Mouse (Mus musculus) ovary, postnatal 36 days (tissue): ENCODE data around the gene Sorbs1.

Experiments used
- DNase-seq: peaks from one replicate; pipeline ENCODE4 v3.0.0; 2022; ENCODE audit warnings: low spot score, mixed read lengths

Gene Sorbs1

GRCm38 (mm10) chr19:40437651-40438068 is 75.9 kb downstream of the Sorbs1 start:
- no peak for DNase-seq

GRCm38 (mm10) chr19:40436465-40437200 is 76.9 kb downstream of the Sorbs1 start:
- peak; percentile 54 for DNase-seq

DNA sequence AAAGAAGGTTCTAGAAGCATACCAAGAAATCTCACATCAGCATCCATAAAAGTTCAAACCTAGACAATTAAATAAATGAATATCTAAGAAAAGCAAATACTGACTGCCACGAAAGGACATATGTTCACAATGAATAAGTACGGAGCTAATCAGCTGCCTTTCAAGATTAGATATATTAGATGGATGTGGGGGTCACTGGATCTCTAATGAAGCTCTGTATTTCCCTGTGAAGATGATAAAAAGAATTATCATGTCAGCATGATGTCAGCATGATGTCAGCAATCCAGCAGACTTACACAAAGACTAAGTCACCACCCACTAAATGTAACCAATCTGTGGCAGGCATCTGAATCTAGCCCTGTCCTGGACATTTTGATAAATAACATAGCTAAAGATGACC is 77.8 kb downstream of the Sorbs1 start:
- DNase-seq: no peak

DNA sequence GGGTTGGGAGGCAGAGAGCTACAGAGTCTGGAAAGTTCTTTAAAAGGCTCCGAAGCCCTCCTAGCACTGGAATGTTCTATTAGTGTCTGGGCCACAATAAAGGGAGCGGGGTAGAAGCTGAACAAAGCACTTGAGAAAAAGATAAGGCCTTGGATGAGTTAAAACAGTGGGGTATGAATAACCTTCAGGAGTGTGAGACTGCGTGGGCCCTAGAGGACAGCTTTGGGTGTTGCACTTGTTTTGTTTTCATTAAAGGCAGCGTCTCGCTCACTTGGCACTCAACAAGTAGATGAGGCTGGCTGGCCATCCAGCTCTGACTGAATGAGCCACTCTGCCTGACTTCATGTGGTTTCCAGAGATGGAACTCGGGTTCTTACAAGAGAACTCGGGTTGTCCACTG is 78.5 kb downstream of the Sorbs1 start:
- DNase-seq: no peak

- no peak for DNase-seq
Measured at GRCm38 (mm10) chr19:40434042-40434869, 79.3 kb downstream of the Sorbs1 start.

DNA sequence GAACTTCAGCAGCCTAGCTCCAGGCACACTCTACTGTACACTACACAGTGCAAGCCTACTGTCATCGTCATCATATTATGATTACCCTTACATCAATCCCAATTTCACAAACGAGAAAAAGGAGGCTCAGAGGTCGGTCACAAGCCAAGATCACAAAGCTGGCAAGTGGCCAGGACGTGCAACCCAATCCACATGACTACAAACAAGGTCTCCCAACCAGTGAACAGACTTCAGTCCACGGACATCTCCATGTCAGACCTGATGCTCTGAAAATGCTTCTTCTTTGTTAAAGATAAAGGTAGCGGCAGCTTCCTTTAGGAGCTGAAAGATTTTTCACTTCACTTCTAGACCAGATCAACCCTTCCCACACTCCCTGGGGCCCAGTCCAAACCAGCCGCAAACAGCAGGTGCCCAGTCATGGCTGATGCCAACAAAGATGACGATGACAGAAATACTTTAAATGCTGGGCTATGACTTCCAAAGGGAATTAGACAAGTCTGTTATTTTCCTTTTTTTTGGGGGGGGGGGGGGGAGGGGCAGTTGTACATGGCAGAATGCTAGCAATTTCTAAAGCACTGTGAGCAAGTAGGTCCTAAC is 80.2 kb downstream of the Sorbs1 start:
- no peak for DNase-seq

- no peak for DNase-seq
Measured at GRCm38 (mm10) chr19:40431969-40432368, 81.6 kb downstream of the Sorbs1 start.

DNA sequence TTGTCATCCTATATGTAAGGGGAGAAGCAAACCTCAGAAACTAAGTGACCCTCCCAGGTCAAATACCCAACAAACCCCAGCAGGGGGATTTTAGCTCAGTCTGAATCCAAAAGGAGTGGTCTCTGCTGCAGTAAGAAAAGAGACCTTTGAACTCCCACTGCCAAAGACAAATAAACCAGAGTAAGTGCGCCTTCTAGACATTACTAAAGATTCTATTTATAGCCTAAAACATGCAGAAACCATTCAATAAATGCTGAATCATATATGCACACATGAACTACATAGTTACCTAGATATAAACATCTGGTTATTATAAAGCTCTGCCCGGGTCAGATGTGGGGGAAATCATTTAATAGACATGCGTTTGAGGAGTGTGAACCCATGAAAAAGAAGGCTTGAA is 84.0 kb downstream of the Sorbs1 start:
- DNase-seq: no peak

DNA sequence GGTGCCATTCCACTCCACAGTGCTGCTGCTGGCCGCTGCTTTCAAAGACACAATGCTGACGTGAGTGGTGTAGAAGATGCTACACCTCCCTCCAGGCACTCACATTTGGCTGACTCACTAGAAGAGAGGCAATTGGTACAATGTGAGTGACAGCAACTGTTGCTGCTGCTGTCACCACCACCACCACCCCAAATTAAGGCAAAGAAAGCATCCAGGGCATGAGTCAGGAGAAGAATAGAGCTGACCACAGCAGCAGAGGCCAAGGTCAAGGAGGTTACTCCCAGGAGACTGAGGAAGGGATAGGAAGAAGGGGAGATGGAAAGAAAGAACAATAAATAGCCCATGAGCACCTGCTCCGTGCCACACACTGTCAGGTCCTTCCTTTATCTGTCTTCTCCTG is 84.4 kb downstream of the Sorbs1 start:
- DNase-seq: no peak

DNA sequence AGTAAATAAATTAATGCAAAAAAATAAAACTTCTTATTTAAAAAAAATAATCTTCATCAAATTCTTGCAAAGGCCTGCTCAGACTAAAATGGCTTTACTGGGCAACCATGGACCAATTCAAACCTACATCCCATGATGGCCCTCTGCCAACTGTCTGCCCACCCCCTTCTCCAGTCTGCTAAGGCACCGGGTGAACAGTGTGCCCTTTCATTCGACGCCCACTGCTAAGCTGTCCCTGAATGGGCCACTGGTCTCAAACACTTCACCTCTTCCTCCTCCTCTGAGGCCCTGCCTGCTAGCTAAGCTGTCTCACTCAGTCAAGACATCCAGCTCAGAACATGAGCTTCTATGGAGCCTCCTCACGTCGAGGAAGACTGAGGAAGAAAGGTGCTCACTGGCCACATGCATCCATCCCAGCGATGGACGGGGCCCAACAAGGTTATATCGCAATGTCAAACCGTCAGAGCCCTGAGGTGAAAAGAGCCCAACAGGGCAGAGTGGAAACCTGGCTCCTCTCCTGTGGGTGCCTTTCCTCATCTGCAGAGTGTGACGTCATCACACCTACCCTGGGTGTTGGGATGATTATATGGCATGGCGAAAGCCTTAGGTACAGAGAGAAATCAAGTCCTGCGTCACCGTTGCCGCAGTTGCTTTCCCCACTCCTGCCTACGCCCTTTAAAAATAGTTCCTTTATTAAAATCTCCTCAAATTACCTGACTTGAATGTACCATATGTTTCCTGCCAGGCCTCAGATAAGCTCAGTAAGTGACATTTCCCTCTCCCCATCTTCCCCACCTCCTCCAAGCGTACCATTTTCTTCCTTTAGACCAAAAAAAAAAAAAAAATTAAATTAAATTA is 87.2 kb downstream of the Sorbs1 start:
- DNase-seq: no peak

GRCm38 (mm10) chr19:40425326-40425725 is 88.3 kb downstream of the Sorbs1 start:
- DNase-seq: no peak

GRCm38 (mm10) chr19:40421037-40421436 is 92.5 kb downstream of the Sorbs1 start:
- no peak for DNase-seq

DNA sequence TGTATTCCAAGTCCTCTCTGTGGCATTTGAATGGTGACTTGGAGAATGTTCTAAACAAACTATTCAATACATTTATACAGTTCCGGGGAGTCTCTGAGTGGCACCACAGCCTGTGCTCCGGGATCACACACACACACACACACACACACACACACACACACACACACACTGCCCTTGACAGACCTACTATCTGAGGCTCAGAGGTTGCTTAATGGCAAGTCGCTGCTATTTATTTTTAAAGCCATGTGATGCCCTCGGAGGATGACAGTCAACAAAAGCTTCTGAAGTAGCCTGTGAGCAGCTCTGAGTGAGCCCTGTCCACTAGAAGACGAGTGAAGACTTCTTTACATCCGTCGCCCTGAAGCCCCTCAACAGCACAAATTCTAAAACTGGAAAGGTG is 94.3 kb downstream of the Sorbs1 start:
- no peak for DNase-seq

- no peak for DNase-seq
Measured at GRCm38 (mm10) chr19:40417155-40417821, 96.3 kb downstream of the Sorbs1 start.

DNA sequence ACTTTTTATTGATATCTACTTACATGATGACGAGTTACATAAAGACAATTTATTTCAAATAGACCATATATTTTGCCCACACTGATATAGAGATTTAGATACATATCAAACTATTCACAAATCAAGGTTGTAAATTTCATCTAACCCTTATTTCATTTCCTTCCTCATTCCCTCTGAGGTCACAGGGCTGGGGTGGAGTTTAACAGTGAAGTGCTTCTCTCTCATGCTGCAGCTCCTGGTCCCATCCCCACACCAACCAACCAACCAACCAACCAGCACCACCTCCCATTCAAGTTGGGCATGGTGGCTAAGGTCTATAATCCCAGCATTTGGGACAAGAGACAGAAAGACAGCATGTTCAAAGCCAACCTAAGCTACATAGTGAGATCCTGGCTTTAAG is 97.9 kb downstream of the Sorbs1 start:
- no peak for DNase-seq

GRCm38 (mm10) chr19:40414798-40415475 is 98.6 kb downstream of the Sorbs1 start:
- no peak for DNase-seq

- no peak for DNase-seq
Measured at GRCm38 (mm10) chr19:40414386-40414785, 99.2 kb downstream of the Sorbs1 start.

DNA sequence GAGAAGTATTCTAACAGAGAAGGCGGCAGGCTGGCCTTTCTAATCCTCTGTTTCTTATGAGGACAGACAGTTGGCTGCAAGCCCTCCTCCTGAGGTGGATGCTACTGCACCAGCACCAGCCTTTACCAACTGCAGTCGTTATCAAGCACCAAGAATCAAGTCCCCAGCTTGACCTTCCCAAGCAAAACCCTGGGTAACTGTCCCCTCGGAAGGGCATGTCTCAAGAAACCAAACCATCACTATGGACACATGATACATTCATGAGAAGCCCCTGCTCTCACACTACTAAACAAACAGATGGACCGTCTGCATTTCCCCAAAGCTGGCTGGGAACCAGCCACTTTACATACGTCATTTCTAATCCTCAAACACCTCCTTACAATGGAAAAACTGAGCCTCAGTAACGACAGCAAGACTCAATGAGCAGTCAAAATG is 102.2 kb downstream of the Sorbs1 start:
- DNase-seq: no peak

DNA sequence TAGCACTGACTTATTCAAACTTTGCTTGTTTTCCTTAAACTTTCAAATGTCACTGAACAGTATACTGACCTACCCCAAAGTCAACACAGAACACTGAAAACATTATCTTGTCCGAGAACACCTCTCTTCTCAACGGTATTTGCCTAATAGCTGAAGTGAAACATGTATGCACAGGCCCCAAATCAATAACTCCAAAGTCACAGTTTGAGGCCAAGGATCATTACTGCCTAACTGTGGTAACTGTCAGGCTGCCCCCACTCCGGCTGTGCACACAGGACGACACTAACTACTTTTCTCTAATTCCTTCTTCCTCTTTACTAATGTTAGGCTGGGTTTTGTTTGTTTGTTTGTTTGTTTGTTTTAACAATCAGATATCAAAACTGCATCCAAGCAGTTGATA is 103.1 kb downstream of the Sorbs1 start:
- no peak for DNase-seq

- no peak for DNase-seq
Measured at GRCm38 (mm10) chr19:40410109-40410508, 103.5 kb downstream of the Sorbs1 start.

GRCm38 (mm10) chr19:40409500-40410035 is 104.0 kb downstream of the Sorbs1 start:
- DNase-seq: no peak
